Comparison of ENCODE assay signal across 9 mouse cellular contexts in genomic region chr19:45223413-45224285, GRCm38 (mm10). TPM values are rescaled to one million over a fixed set of nuclear protein-coding genes. Genes with fewer than 3 reads are reported as not detected.
DNase-seq lines count a peak whose midpoint lies in the region; ATAC-seq lines count a peak whose summit lies in the region.
"Had no signal": no experiment of that assay in that cellular context is flagged by ENCODE, and none has a peak within 500 bp of the region (broad histone marks: within the 10 kb centered on the region; RNA-seq: fewer than 3 reads in every experiment).

No protein-coding gene starts in this region.

- H3K9ac ChIP-seq in midbrain, embryonic 15.5 days: no peak overlapping the region
- H3K9ac ChIP-seq in hindbrain, embryonic 16.5 days (ENCODE audit: low read depth, low read length): peak overlapping the region; percentile 22
- no peak overlapping the region for H3K9ac ChIP-seq in stomach, embryonic 14.5 days (replicated peaks; ENCODE audit: low read depth, low read length)
- H3K9ac ChIP-seq: liver, embryonic 14.5 days had no signal

- no peak overlapping the region for H3K27ac ChIP-seq in midbrain, embryonic 10.5 days (replicated peaks)
- no peak overlapping the region for H3K27ac ChIP-seq in midbrain, embryonic 15.5 days
- no peak overlapping the region; the same call in 1 of the 2 replicates for H3K27ac ChIP-seq in hindbrain, embryonic 16.5 days (ENCODE audit: low read depth, low read length)
- H3K27ac ChIP-seq in stomach, embryonic 14.5 days (ENCODE audit: low read length): no peak overlapping the region
- H3K27ac ChIP-seq: liver, embryonic 14.5 days had no signal

- 2% methylated on average over 49 of the region's 49 CpGs for WGBS in midbrain, embryonic 10.5 days
- 2% methylated on average over 49 of the region's 49 CpGs for whole genome bisulfite sequencing in midbrain, embryonic 15.5 days
- WGBS in hindbrain, embryonic 16.5 days: 2% methylated on average over 49 of the region's 49 CpGs
- WGBS in stomach, embryonic 14.5 days: 3% methylated on average over 49 of the region's 49 CpGs

- ATAC-seq in midbrain, embryonic 15.5 days (replicated peaks): no peak
- ATAC-seq in hindbrain, embryonic 16.5 days: no peak
- no peak for ATAC-seq in stomach, embryonic 14.5 days (ENCODE audit: insufficient number of reproducible peaks, insufficient read depth, low FRiP score, low read depth)
- no peak for ATAC-seq in megakaryocyte progenitor cell, adult 5-6 weeks (replicated peaks; ENCODE audit: poor library complexity)

- peak; percentile 37 to 53 for DNase-seq in cerebellum, postnatal 10 days
- no peak for DNase-seq in cerebellum, adult 11 months
- DNase-seq in midbrain, embryonic 10.5 days (ENCODE audit: low spot score): peak; percentile 62
- no peak for DNase-seq in testis, postnatal 14 days (ENCODE audit: low spot score)

- no peaks in the 10 kb centered on the region for H3K36me3 ChIP-seq in midbrain, embryonic 10.5 days
- no peaks in the 10 kb centered on the region for H3K36me3 ChIP-seq in midbrain, embryonic 15.5 days (replicated peaks)
- H3K36me3 ChIP-seq in hindbrain, embryonic 16.5 days (ENCODE audit: control insufficient read depth, insufficient read depth, low read length): no peaks in the 10 kb centered on the region
- H3K36me3 ChIP-seq in stomach, embryonic 14.5 days (ENCODE audit: control insufficient read depth, insufficient read depth, low read length): no peaks in the 10 kb centered on the region

- no peaks in the 10 kb centered on the region for H3K9me3 ChIP-seq in midbrain, embryonic 10.5 days (replicated peaks)
- no peaks in the 10 kb centered on the region for H3K9me3 ChIP-seq in midbrain, embryonic 15.5 days
- H3K9me3 ChIP-seq in hindbrain, embryonic 16.5 days (ENCODE audit: control insufficient read depth, low read length): no peaks in the 10 kb centered on the region
- H3K9me3 ChIP-seq in stomach, embryonic 14.5 days (ENCODE audit: control insufficient read depth, low read depth, low read length): no peaks in the 10 kb centered on the region

- H3K4me3 ChIP-seq in midbrain, embryonic 10.5 days: no peak overlapping the region
- H3K4me3 ChIP-seq in midbrain, embryonic 15.5 days: no peak overlapping the region
- peak overlapping the region; percentile 14 for H3K4me3 ChIP-seq in hindbrain, embryonic 16.5 days (ENCODE audit: low read length)
- H3K4me3 ChIP-seq in stomach, embryonic 14.5 days (ENCODE audit: low read depth, low read length): peak overlapping the region; percentile 7; the same call in 1 of the 2 replicates

- no peak overlapping the region; the same call in 1 of the 2 replicates for H3K4me2 ChIP-seq in midbrain, embryonic 15.5 days
- peak overlapping the region; percentile 45 for H3K4me2 ChIP-seq in hindbrain, embryonic 16.5 days (ENCODE audit: low read length)
- H3K4me2 ChIP-seq in stomach, embryonic 14.5 days (replicated peaks; ENCODE audit: low read depth, low read length): no peak overlapping the region

- peaks cover 99% of the 10 kb centered on the region for H3K27me3 ChIP-seq in midbrain, embryonic 10.5 days (ENCODE audit: low read depth, poor library complexity, severe bottlenecking)
- H3K27me3 ChIP-seq in midbrain, embryonic 15.5 days (replicated peaks): peaks cover 84% of the 10 kb centered on the region
- H3K27me3 ChIP-seq in hindbrain, embryonic 16.5 days (replicated peaks; ENCODE audit: control insufficient read depth, insufficient read depth, low read length): peaks cover 60% of the 10 kb centered on the region
- peaks cover 61% of the 10 kb centered on the region for H3K27me3 ChIP-seq in stomach, embryonic 14.5 days (ENCODE audit: control insufficient read depth, insufficient read depth, low read length)

- peaks cover 17% of the 10 kb centered on the region for H3K4me1 ChIP-seq in midbrain, embryonic 10.5 days
- H3K4me1 ChIP-seq in midbrain, embryonic 15.5 days: peaks cover 16% of the 10 kb centered on the region
- peaks cover 10% of the 10 kb centered on the region for H3K4me1 ChIP-seq in hindbrain, embryonic 16.5 days (ENCODE audit: control insufficient read depth, insufficient read depth, low read depth, low read length)
- H3K4me1 ChIP-seq in stomach, embryonic 14.5 days (ENCODE audit: control insufficient read depth, insufficient read depth, low read length): peaks cover 5% of the 10 kb centered on the region; the same call in 1 of the 2 replicates

RNA-seq across cellular contexts. Expression of gene Lbx1, which starts 12.0 kb away (rescaled TPM):
- 0.05 TPM in 1 of 2 replicates, not detected in the other for polyA plus RNA-seq in midbrain, embryonic 10.5 days (2016; fragmentation: Nextera tagmentation; extraction: Ambion mirVana)
- 0.06 and 0.09 TPM in 2 replicates for polyA plus RNA-seq in midbrain, embryonic 15.5 days (2015; fragmentation: Nextera tagmentation; extraction: Ambion mirVana)
- polyA plus RNA-seq in hindbrain, embryonic 16.5 days (2015; fragmentation: Nextera tagmentation; extraction: Ambion mirVana): 6.9 and 7.3 TPM in 2 replicates
- not detected in 2 replicates for polyA plus RNA-seq in stomach, embryonic 14.5 days (2014; fragmentation: Nextera tagmentation; extraction: Ambion mirVana)
- total RNA-seq in megakaryocyte progenitor cell, adult 5-6 weeks (2015): not detected in 2 replicates
- not detected in 2 replicates for total RNA-seq in megakaryocyte progenitor cell, adult 5-6 weeks (2017)
- polyA plus RNA-seq: liver, embryonic 14.5 days had no signal

Comparison
In these comparisons a context has a peak if more than half of its experiments do, and no peak if none do; other contexts are left out.
1. DNase-seq: peak in cerebellum, postnatal 10 days (2 of 2) and midbrain, embryonic 10.5 days (single experiment); none in cerebellum, adult 11 months (single experiment) and testis, postnatal 14 days (single experiment).
2. H3K4me3 ChIP-seq: peak in hindbrain, embryonic 16.5 days (single experiment) and stomach, embryonic 14.5 days (single experiment); none in midbrain, embryonic 10.5 days (single experiment) and midbrain, embryonic 15.5 days (single experiment).